Mouse (Mus musculus) heart, postnatal 0 days (tissue): ENCODE measurements at regions not wholly inside any gene's neighbourhood (a gene's known extent, or its start where the extent isn't known, plus 50 kb on each side); places are given as distances from the start of the nearest gene placed in this dataset.

Experiments
- ATAC-seq: fragments of 200-750 bp; cut with Nextera tagmentation; 2 replicates; pipeline ENCODE4 v1.8.0; 2017; ENCODE audit warnings: low read depth, moderate number of reproducible peaks, moderate library complexity; ENCODE audit not compliant: insufficient read depth
- DNase-seq: peaks from one replicate; pipeline ENCODE4 v3.0.0-alpha.2; 2016; ENCODE audit warnings: low spot score
- H3K27ac ChIP-seq: fragments of 300-500 bp; sonication (generic); 2 replicates; pipeline ENCODE4 v1.5.1; 2014; ENCODE audit warnings: low read depth, mild to moderate bottlenecking
- H3K27me3 ChIP-seq: fragments of 300-500 bp; sonication (generic); 2 replicates; pipeline ENCODE4 v1.6.1; 2014; ENCODE audit warnings: low read length, mixed read lengths; ENCODE audit not compliant: control insufficient read depth, insufficient read depth
- H3K36me3 ChIP-seq: fragments of 300-500 bp; sonication (generic); replicated peaks from 2 replicates; pipeline ENCODE4 v1.6.1; 2014; ENCODE audit warnings: low read length, mixed read lengths; ENCODE audit not compliant: control insufficient read depth, insufficient read depth
- H3K4me1 ChIP-seq: fragments of 300-500 bp; sonication (generic); 2 replicates; pipeline ENCODE4 v1.6.1; 2014; ENCODE audit warnings: antibody characterized with exemption; ENCODE audit not compliant: control insufficient read depth, insufficient read depth
- H3K4me2 ChIP-seq: fragments of 300-500 bp; sonication (generic); 2 replicates; pipeline ENCODE4 v1.6.1; 2014; ENCODE audit warnings: low read depth, mild to moderate bottlenecking, low read length, moderate library complexity
- H3K4me3 ChIP-seq: fragments of 300-500 bp; sonication (generic); 2 replicates; pipeline ENCODE4 v1.5.1; 2014; ENCODE audit warnings: low read depth, low read length
- H3K9ac ChIP-seq: fragments of 300-500 bp; sonication (generic); replicated peaks from 2 replicates; pipeline ENCODE4 v1.6.1; 2014; ENCODE audit warnings: low read depth, low read length, mixed read lengths
- H3K9me3 ChIP-seq: fragments of 300-500 bp; sonication (generic); replicated peaks from 2 replicates; pipeline ENCODE4 v1.6.1; 2016; ENCODE audit warnings: low read length; ENCODE audit not compliant: control insufficient read depth
- CTCF ChIP-seq: IDR thresholded peaks from 2 replicates; pipeline ENCODE4 v1.5.1; 2016; ENCODE audit warnings: antibody characterized with exemption, control low read depth, low read depth
- EP300 ChIP-seq: IDR thresholded peaks from 2 replicates; pipeline ENCODE4 v1.6.1; 2016; ENCODE audit warnings: antibody characterized with exemption, low read depth
- WGBS: fragments of 180-500 bp; shearing (Covaris S2); extraction: QIAGEN DNeasy Blood & Tissue Kit; methylation state at CpG from one replicate; pipeline ENCODE4 v1.1.7; 2014; 5-methylcytosine and 5-hydroxymethylcytosine counted together

DNA sequence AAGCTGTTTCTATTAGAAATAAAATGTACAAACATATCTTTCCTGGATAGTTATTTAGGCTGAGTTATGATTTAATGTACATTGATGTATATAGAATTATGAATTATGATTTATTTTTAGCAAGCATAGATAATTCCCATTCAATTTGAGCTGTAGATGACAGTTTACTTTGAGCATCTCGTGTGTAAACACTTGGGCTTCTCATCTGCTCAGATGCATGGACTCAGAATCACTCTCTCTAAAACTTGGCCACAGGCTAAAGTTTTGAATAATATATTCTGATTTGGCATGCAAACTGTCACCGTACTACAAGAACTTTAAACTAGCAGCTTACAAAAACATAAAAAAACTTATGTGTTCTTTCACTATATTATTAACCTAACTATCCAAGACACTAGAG lies 72.2 kb upstream of the Trim52 start:
- Histone ChIP-seq H3K4me3 (no peak overlapping the region), H3K4me1 (no peaks in the 10 kb centered on the region), H3K9me3 (no peaks in the 10 kb centered on the region), H3K4me2 (no peak overlapping the region), H3K9ac (no peak overlapping the region), H3K27me3 (no peaks in the 10 kb centered on the region), H3K36me3 (no peaks in the 10 kb centered on the region), H3K27ac (no peak overlapping the region)
- TF ChIP-seq EP300 (no peak), CTCF (no peak)
- ATAC-seq, result no peak
- no peak for DNase-seq
- 69% methylated on average over 2 of the region's 2 CpGs for WGBS

- ATAC-seq (no peak), DNase-seq (no peak)
- TF ChIP-seq CTCF, result no peak
- no peak for TF ChIP-seq EP300
- H3K4me1 ChIP-seq, result no peaks in the 10 kb centered on the region
- H3K9ac ChIP-seq, result no peak overlapping the region
- WGBS, result 86% methylated on average over 10 of the region's 10 CpGs
- no peaks in the 10 kb centered on the region for H3K36me3 ChIP-seq
- H3K27me3 ChIP-seq, result no peaks in the 10 kb centered on the region
- H3K4me2 ChIP-seq, result no peak overlapping the region
- no peak overlapping the region for H3K4me3 ChIP-seq
- no peaks in the 10 kb centered on the region for H3K9me3 ChIP-seq
- no peak overlapping the region for H3K27ac ChIP-seq
Observed at GRCm38 (mm10) chr14:106034933-106035665, 70.9 kb upstream of the Trim52 start.

GRCm38 (mm10) chr14:106044274-106044673 lies 61.7 kb upstream of the Trim52 start:
- WGBS, result 74% methylated on average over 1 of the region's 1 CpGs
- H3K27me3 ChIP-seq, result no peaks in the 10 kb centered on the region
- ATAC-seq, result no peak
- TF ChIP-seq CTCF (no peak), EP300 (no peak)
- H3K4me3 ChIP-seq, result no peak overlapping the region
- no peaks in the 10 kb centered on the region for H3K9me3 ChIP-seq
- no peaks in the 10 kb centered on the region for H3K4me1 ChIP-seq
- no peak overlapping the region for H3K27ac ChIP-seq
- no peak overlapping the region for H3K9ac ChIP-seq
- no peak for DNase-seq
- H3K4me2 ChIP-seq, result no peak overlapping the region
- H3K36me3 ChIP-seq, result no peaks in the 10 kb centered on the region

- Histone ChIP-seq H3K36me3 (no peaks in the 10 kb centered on the region), H3K27ac (no peak overlapping the region), H3K4me3 (no peak overlapping the region), H3K4me2 (no peak overlapping the region), H3K9ac (no peak overlapping the region), H3K27me3 (no peaks in the 10 kb centered on the region), H3K9me3 (no peaks in the 10 kb centered on the region), H3K4me1 (no peaks in the 10 kb centered on the region)
- no peak for DNase-seq
- ATAC-seq, result no peak
- no peak for TF ChIP-seq CTCF
- no peak for TF ChIP-seq EP300
- WGBS, result 72% methylated on average over 1 of the region's 1 CpGs
Observed at GRCm38 (mm10) chr14:106050231-106050630, 55.8 kb upstream of the Trim52 start.

GRCm38 (mm10) chr14:106052585-106053551 lies 53.1 kb upstream of the Trim52 start:
- Histone ChIP-seq H3K9me3 (no peaks in the 10 kb centered on the region), H3K9ac (no peak overlapping the region), H3K4me1 (no peaks in the 10 kb centered on the region), H3K27ac (no peak overlapping the region), H3K4me3 (no peak overlapping the region), H3K4me2 (no peak overlapping the region), H3K27me3 (no peaks in the 10 kb centered on the region), H3K36me3 (no peaks in the 10 kb centered on the region)
- ATAC-seq (no peak), DNase-seq (no peak)
- WGBS, result 44% methylated on average over 6 of the region's 6 CpGs
- no peak for TF ChIP-seq CTCF
- no peak for TF ChIP-seq EP300
